Mouse (Mus musculus) thymus, adult 2 months (tissue): ENCODE data around the gene Olfml2b. TPM values are rescaled to one million over a fixed set of nuclear protein-coding genes. Genes with fewer than 3 reads are reported as not detected.

ENCODE experiments used
- DNase-seq: peaks from one replicate; pipeline ENCODE4 v3.0.0; 2021
- H3K27ac ChIP-seq: fragments of 200-500 bp; 2 replicates; pipeline ENCODE4 v1.5.1; 2012; ENCODE audit warnings: low read length, control low read depth; ENCODE audit not compliant: control insufficient read depth, insufficient read depth
- H3K27me3 ChIP-seq: fragments of 200-500 bp; 2 replicates; pipeline ENCODE4 v1.6.1; 2012; ENCODE audit warnings: mild to moderate bottlenecking, low read length, moderate library complexity, mixed read lengths; ENCODE audit not compliant: control insufficient read depth, insufficient read depth
- H3K36me3 ChIP-seq: fragments of 200-500 bp; 2 replicates; pipeline ENCODE4 v1.6.1; 2012; ENCODE audit warnings: mild to moderate bottlenecking, low read length, moderate library complexity; ENCODE audit not compliant: control insufficient read depth, insufficient read depth
- H3K4me1 ChIP-seq: fragments of 200-500 bp; replicated peaks from 2 replicates; pipeline ENCODE4 v1.6.1; 2012; ENCODE audit warnings: low read length; ENCODE audit not compliant: control insufficient read depth, insufficient read depth
- H3K4me3 ChIP-seq: fragments of 200-500 bp; 2 replicates; pipeline ENCODE4 v1.5.1; 2012; ENCODE audit warnings: mild to moderate bottlenecking, low read length, control low read depth, moderate library complexity; ENCODE audit not compliant: control insufficient read depth, insufficient read depth
- CTCF ChIP-seq: fragments of 200-500 bp; IDR thresholded peaks from 2 replicates; pipeline ENCODE4 v1.5.1; 2012; ENCODE audit warnings: mild to moderate bottlenecking, control low read depth, low read length, moderate library complexity, borderline replicate concordance; ENCODE audit not compliant: control insufficient read depth, poor library complexity, insufficient read depth; ENCODE audit errors: extremely low read depth
- POLR2A ChIP-seq: fragments of 200-500 bp; IDR thresholded peaks from 2 replicates; pipeline ENCODE4 v1.6.1; 2012; ENCODE audit warnings: mild to moderate bottlenecking, low read length, control low read depth, moderate library complexity; ENCODE audit not compliant: control insufficient read depth, poor library complexity, insufficient read depth; ENCODE audit errors: extremely low read depth
- WGBS: fragments of 180-500 bp; shearing (Covaris S2); methylation state at CpG from one replicate; pipeline ENCODE4 v1.1.7; 2018; 5-methylcytosine and 5-hydroxymethylcytosine counted together
- polyA plus RNA-seq: library from polyadenylated mRNA; depleted of rRNA; stranded (reverse); fragments of >200 nt; gene quantifications from 2 replicates; pipeline ENCODE4 v1.2.3, GENCODE M21; 2012

Olfml2b gene
- polyA plus RNA-seq, 1 experiment, result 4.8 TPM

- Histone ChIP-seq H3K4me1 (no peaks in the 10 kb centered on the region), H3K27ac (no peak overlapping the region), H3K27me3 (no peaks in the 10 kb centered on the region), H3K4me3 (no peak overlapping the region), H3K36me3 (no peaks in the 10 kb centered on the region)
- WGBS, result 71% methylated on average over 5 of the region's 5 CpGs
- no peak for DNase-seq
- no peak for TF ChIP-seq POLR2A
- no peak for TF ChIP-seq CTCF
Observed at GRCm38 (mm10) chr1:170655280-170655917, 11.1 kb downstream of the Olfml2b start.

GRCm38 (mm10) chr1:170656518-170657227, 12.3 kb downstream of the Olfml2b start:
- no peak for TF ChIP-seq POLR2A
- no peak for TF ChIP-seq CTCF
- Histone ChIP-seq H3K27me3 (no peaks in the 10 kb centered on the region), H3K4me3 (no peak overlapping the region), H3K27ac (no peak overlapping the region), H3K36me3 (no peaks in the 10 kb centered on the region), H3K4me1 (no peaks in the 10 kb centered on the region)
- 92% methylated on average over 11 of the region's 11 CpGs for WGBS
- DNase-seq, result no peak

GRCm38 (mm10) chr1:170657228-170657521, 12.8 kb downstream of the Olfml2b start:
- TF ChIP-seq CTCF, result no peak
- no peak for TF ChIP-seq POLR2A
- no peak overlapping the region for H3K27ac ChIP-seq
- H3K27me3 ChIP-seq, result no peaks in the 10 kb centered on the region
- no peaks in the 10 kb centered on the region for H3K4me1 ChIP-seq
- WGBS, result 88% methylated on average over 2 of the region's 2 CpGs
- DNase-seq, result no peak
- no peaks in the 10 kb centered on the region for H3K36me3 ChIP-seq
- H3K4me3 ChIP-seq, result no peak overlapping the region

GRCm38 (mm10) chr1:170657643-170658314, 13.4 kb downstream of the Olfml2b start:
- DNase-seq, result no peak
- Histone ChIP-seq H3K4me3 (no peak overlapping the region), H3K27ac (no peak overlapping the region), H3K4me1 (no peaks in the 10 kb centered on the region), H3K27me3 (no peaks in the 10 kb centered on the region), H3K36me3 (no peaks in the 10 kb centered on the region)
- 91% methylated on average over 13 of the region's 13 CpGs for WGBS
- TF ChIP-seq POLR2A, result no peak
- TF ChIP-seq CTCF, result no peak

- Histone ChIP-seq H3K27me3 (no peaks in the 10 kb centered on the region), H3K4me1 (no peaks in the 10 kb centered on the region), H3K4me3 (no peak overlapping the region), H3K27ac (no peak overlapping the region), H3K36me3 (no peaks in the 10 kb centered on the region)
- TF ChIP-seq CTCF (no peak), POLR2A (no peak)
- no peak for DNase-seq
- WGBS, result 93% methylated on average over 13 of the region's 13 CpGs
Observed at GRCm38 (mm10) chr1:170659260-170659659, 14.9 kb downstream of the Olfml2b start.

- Histone ChIP-seq H3K4me3 (no peak overlapping the region), H3K36me3 (no peaks in the 10 kb centered on the region), H3K27me3 (no peaks in the 10 kb centered on the region), H3K4me1 (no peaks in the 10 kb centered on the region), H3K27ac (no peak overlapping the region)
- TF ChIP-seq CTCF, result no peak
- no peak for TF ChIP-seq POLR2A
- 91% methylated on average over 11 of the region's 11 CpGs for WGBS
- no peak for DNase-seq
Observed at GRCm38 (mm10) chr1:170664620-170665185, 20.4 kb downstream of the Olfml2b start.
